ENCODE assay signal across 10 mouse cellular contexts in the genomic region with DNA sequence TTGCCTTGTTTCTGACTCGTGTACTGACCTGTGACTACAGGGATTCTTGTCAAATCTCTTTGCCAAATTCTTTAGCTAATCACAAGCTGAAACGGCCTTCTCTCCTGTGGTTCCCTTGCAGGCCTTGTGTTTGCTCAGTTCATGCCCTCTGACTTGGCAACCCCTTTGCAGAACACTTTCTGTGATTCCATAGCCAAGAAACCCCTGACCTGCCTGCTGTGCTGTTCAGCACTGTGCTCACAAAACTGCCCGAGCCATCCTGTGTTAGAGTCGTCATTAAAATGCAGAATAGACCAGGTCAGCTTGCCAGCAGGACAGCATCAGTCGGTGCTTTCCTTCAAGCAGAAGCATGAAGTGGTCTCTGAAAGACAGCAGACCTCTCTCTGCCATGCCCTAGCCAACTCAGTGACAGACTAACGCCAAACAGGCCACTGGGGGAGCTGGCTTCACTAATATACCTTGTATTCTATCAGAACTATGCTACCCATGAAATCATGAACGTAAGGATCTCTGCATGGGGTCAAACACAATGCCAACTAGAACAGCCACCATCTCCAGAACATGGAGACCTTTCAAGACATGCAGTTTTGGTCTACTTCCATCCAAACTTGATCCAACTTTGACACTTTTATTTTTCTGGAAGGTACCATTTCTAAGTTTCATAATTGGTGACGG.
DNase-seq lines count a peak whose midpoint lies in the region; ATAC-seq lines count a peak whose summit lies in the region.
"Had no signal": no experiment of that assay in that cellular context is flagged by ENCODE, and none has a peak within 500 bp of the region (broad histone marks: within the 10 kb centered on the region; RNA-seq: fewer than 3 reads in every experiment).

No protein-coding gene starts in this region.

- no peaks in the 10 kb centered on the region for H3K36me3 ChIP-seq in forebrain, embryonic 12.5 days (replicated peaks)
- H3K36me3 ChIP-seq: neural tube, embryonic 12.5 days had no signal

- WGBS in forebrain, embryonic 12.5 days, result 59% methylated on average over 8 of the region's 8 CpGs

- H3K27me3 ChIP-seq in forebrain, embryonic 12.5 days, result no peaks in the 10 kb centered on the region
- H3K27me3 ChIP-seq: neural tube, embryonic 12.5 days had no signal

- no peak for ATAC-seq in cerebellum, adult (ENCODE audit: insufficient number of reproducible peaks, low FRiP score, low TSS enrichment)
- ATAC-seq in forebrain, embryonic 12.5 days (ENCODE audit: low FRiP score), result no peak

- H3K27ac ChIP-seq in forebrain, embryonic 12.5 days, result no peak overlapping the region
- H3K27ac ChIP-seq: layer of hippocampus, adult 2 months; neural tube, embryonic 12.5 days had no signal

- peak; percentile 12 for DNase-seq in cerebellum, adult 11 months
- peak; percentile 24 for DNase-seq in lung, postnatal 25 days (ENCODE audit: low spot score)
- no peak for DNase-seq in lung, postnatal 10 days
- peak; percentile 62 to 66 for DNase-seq in cerebellum, postnatal 25 days
- DNase-seq in kidney, adult 9 months, result peak; percentile 25
- DNase-seq in frontal cortex, postnatal 25 days (ENCODE audit: low spot score in 2 of 2), result no peak

- no peak overlapping the region for H3K4me2 ChIP-seq in forebrain, embryonic 12.5 days
- H3K4me2 ChIP-seq: neural tube, embryonic 12.5 days had no signal

- no peak overlapping the region for H3K4me3 ChIP-seq in forebrain, embryonic 12.5 days (replicated peaks)
- H3K4me3 ChIP-seq: layer of hippocampus, adult 2 months; neural tube, embryonic 12.5 days had no signal

- H3K9me3 ChIP-seq in forebrain, embryonic 12.5 days, result no peaks in the 10 kb centered on the region
- H3K9me3 ChIP-seq: neural tube, embryonic 12.5 days had no signal

- H3K4me1 ChIP-seq in forebrain, embryonic 12.5 days, result peaks cover 5% of the 10 kb centered on the region; the same call in 1 of the 2 replicates

- H3K9ac ChIP-seq in forebrain, embryonic 12.5 days, result no peak overlapping the region
- H3K9ac ChIP-seq: neural tube, embryonic 12.5 days had no signal

Comparison
In these comparisons a context has a peak if more than half of its experiments do, and no peak if none do; other contexts are left out.
1. DNase-seq: peak in cerebellum, adult 11 months (single experiment), lung, postnatal 25 days (single experiment), cerebellum, postnatal 25 days (2 of 2) and kidney, adult 9 months (single experiment); none in lung, postnatal 10 days (single experiment) and frontal cortex, postnatal 25 days (0 of 2).